Mouse (Mus musculus) hindbrain, embryonic 12.5 days (tissue): ENCODE measurements at regions not wholly inside any gene's neighbourhood (a gene's known extent, or its start where the extent isn't known, plus 50 kb on each side); places are given as distances from the start of the nearest gene placed in this dataset.

Source experiments
- ATAC-seq: fragments of 200-750 bp; cut with Nextera tagmentation; 2 replicates; pipeline ENCODE4 v1.8.0; 2017; ENCODE audit warnings: moderate TSS enrichment; ENCODE audit not compliant: low FRiP score
- H3K27ac ChIP-seq: fragments of 300-500 bp; sonication (generic); 2 replicates; pipeline ENCODE4 v1.5.1; 2016; ENCODE audit warnings: mild to moderate bottlenecking
- H3K27me3 ChIP-seq: fragments of 300-500 bp; sonication (generic); 2 replicates; pipeline ENCODE4 v1.6.1; 2016; ENCODE audit warnings: mild to moderate bottlenecking
- H3K36me3 ChIP-seq: fragments of 300-500 bp; sonication (generic); 2 replicates; pipeline ENCODE4 v1.6.1; 2016; ENCODE audit warnings: mild to moderate bottlenecking
- H3K4me1 ChIP-seq: fragments of 300-500 bp; sonication (generic); 2 replicates; pipeline ENCODE4 v1.6.1; 2016
- H3K4me2 ChIP-seq: fragments of 300-500 bp; sonication (generic); replicated peaks from 2 replicates; pipeline ENCODE4 v1.6.1; 2016; ENCODE audit warnings: mild to moderate bottlenecking
- H3K4me3 ChIP-seq: fragments of 300-500 bp; sonication (generic); 2 replicates; pipeline ENCODE4 v1.5.1; 2016; ENCODE audit warnings: mild to moderate bottlenecking
- H3K9ac ChIP-seq: fragments of 300-500 bp; sonication (generic); 2 replicates; pipeline ENCODE4 v1.6.1; 2016; ENCODE audit warnings: mild to moderate bottlenecking, moderate library complexity
- H3K9me3 ChIP-seq: fragments of 300-500 bp; sonication (generic); replicated peaks from 2 replicates; pipeline ENCODE4 v1.6.1; 2016; ENCODE audit warnings: mild to moderate bottlenecking
- WGBS: fragments of 180-500 bp; shearing (Covaris S2); methylation state at CpG from one replicate; pipeline ENCODE4 v1.1.7; 2016; 5-methylcytosine and 5-hydroxymethylcytosine counted together

GRCm38 (mm10) chr6:31184554-31184953 is 214.0 kb upstream of the Mkln1 start:
- H3K27me3 ChIP-seq: no peaks in the 10 kb centered on the region
- no peak overlapping the region for H3K4me2 ChIP-seq
- H3K9ac ChIP-seq: no peak overlapping the region
- WGBS: 85% methylated on average over 7 of the region's 7 CpGs
- H3K4me1 ChIP-seq: no peaks in the 10 kb centered on the region
- H3K9me3 ChIP-seq: no peaks in the 10 kb centered on the region
- no peak overlapping the region for H3K27ac ChIP-seq
- no peak overlapping the region for H3K4me3 ChIP-seq
- H3K36me3 ChIP-seq: no peaks in the 10 kb centered on the region
- ATAC-seq: no peak

- WGBS: 82% methylated on average over 2 of the region's 2 CpGs
- ATAC-seq: no peak
- Histone ChIP-seq H3K4me3 (no peak overlapping the region), H3K27me3 (no peaks in the 10 kb centered on the region), H3K4me2 (no peak overlapping the region), H3K27ac (no peak overlapping the region), H3K9ac (no peak overlapping the region), H3K9me3 (no peaks in the 10 kb centered on the region), H3K36me3 (no peaks in the 10 kb centered on the region), H3K4me1 (no peaks in the 10 kb centered on the region)
Measured at GRCm38 (mm10) chr6:31185151-31185550, 213.4 kb upstream of the Mkln1 start.

- no peak overlapping the region for H3K9ac ChIP-seq
- H3K9me3 ChIP-seq: no peaks in the 10 kb centered on the region
- H3K4me3 ChIP-seq: no peak overlapping the region
- no peak overlapping the region for H3K27ac ChIP-seq
- no peaks in the 10 kb centered on the region for H3K36me3 ChIP-seq
- ATAC-seq: no peak
- H3K4me1 ChIP-seq: no peaks in the 10 kb centered on the region
- WGBS: 87% methylated on average over 1 of the region's 1 CpGs
- H3K4me2 ChIP-seq: no peak overlapping the region
- no peaks in the 10 kb centered on the region for H3K27me3 ChIP-seq
Measured at GRCm38 (mm10) chr6:31188066-31188465, 210.5 kb upstream of the Mkln1 start.

- Histone ChIP-seq H3K4me3 (no peak overlapping the region), H3K36me3 (no peaks in the 10 kb centered on the region), H3K27me3 (no peaks in the 10 kb centered on the region), H3K4me1 (no peaks in the 10 kb centered on the region), H3K4me2 (no peak overlapping the region), H3K9ac (no peak overlapping the region), H3K9me3 (no peaks in the 10 kb centered on the region), H3K27ac (no peak overlapping the region)
- 56% methylated on average over 7 of the region's 7 CpGs for WGBS
- no peak for ATAC-seq
Measured at GRCm38 (mm10) chr6:31189060-31189459, 209.5 kb upstream of the Mkln1 start.

GRCm38 (mm10) chr6:31190070-31190469 is 208.5 kb upstream of the Mkln1 start:
- H3K4me1 ChIP-seq: no peaks in the 10 kb centered on the region
- 86% methylated on average over 5 of the region's 5 CpGs for WGBS
- no peaks in the 10 kb centered on the region for H3K36me3 ChIP-seq
- H3K9me3 ChIP-seq: no peaks in the 10 kb centered on the region
- H3K27me3 ChIP-seq: no peaks in the 10 kb centered on the region
- H3K4me3 ChIP-seq: no peak overlapping the region
- H3K4me2 ChIP-seq: no peak overlapping the region
- H3K9ac ChIP-seq: no peak overlapping the region
- H3K27ac ChIP-seq: no peak overlapping the region
- no peak for ATAC-seq

- no peak overlapping the region for H3K27ac ChIP-seq
- no peak overlapping the region for H3K4me3 ChIP-seq
- H3K4me2 ChIP-seq: no peak overlapping the region
- ATAC-seq: no peak
- WGBS: 53% methylated on average over 5 of the region's 5 CpGs
- no peak overlapping the region for H3K9ac ChIP-seq
- H3K4me1 ChIP-seq: no peaks in the 10 kb centered on the region
- no peaks in the 10 kb centered on the region for H3K9me3 ChIP-seq
- no peaks in the 10 kb centered on the region for H3K27me3 ChIP-seq
- H3K36me3 ChIP-seq: no peaks in the 10 kb centered on the region
Measured at GRCm38 (mm10) chr6:31190628-31191373, 207.7 kb upstream of the Mkln1 start.

- H3K36me3 ChIP-seq: no peaks in the 10 kb centered on the region
- H3K4me1 ChIP-seq: no peaks in the 10 kb centered on the region
- H3K9ac ChIP-seq: no peak overlapping the region
- H3K4me3 ChIP-seq: no peak overlapping the region
- ATAC-seq: no peak
- no peaks in the 10 kb centered on the region for H3K27me3 ChIP-seq
- WGBS: 89% methylated on average over 14 of the region's 14 CpGs
- no peak overlapping the region for H3K27ac ChIP-seq
- no peak overlapping the region for H3K4me2 ChIP-seq
- H3K9me3 ChIP-seq: no peaks in the 10 kb centered on the region
Measured at GRCm38 (mm10) chr6:31191577-31191976, 207.0 kb upstream of the Mkln1 start.

GRCm38 (mm10) chr6:31192197-31192596 is 206.3 kb upstream of the Mkln1 start:
- no peaks in the 10 kb centered on the region for H3K4me1 ChIP-seq
- H3K9me3 ChIP-seq: no peaks in the 10 kb centered on the region
- ATAC-seq: no peak
- 79% methylated on average over 4 of the region's 4 CpGs for WGBS
- no peaks in the 10 kb centered on the region for H3K27me3 ChIP-seq
- no peak overlapping the region for H3K4me3 ChIP-seq
- H3K27ac ChIP-seq: no peak overlapping the region
- H3K9ac ChIP-seq: no peak overlapping the region
- no peaks in the 10 kb centered on the region for H3K36me3 ChIP-seq
- H3K4me2 ChIP-seq: no peak overlapping the region

GRCm38 (mm10) chr6:31193202-31193601 is 205.3 kb upstream of the Mkln1 start:
- no peak overlapping the region for H3K4me2 ChIP-seq
- 90% methylated on average over 5 of the region's 5 CpGs for WGBS
- H3K27ac ChIP-seq: no peak overlapping the region
- no peaks in the 10 kb centered on the region for H3K9me3 ChIP-seq
- no peak overlapping the region for H3K9ac ChIP-seq
- no peaks in the 10 kb centered on the region for H3K4me1 ChIP-seq
- no peaks in the 10 kb centered on the region for H3K27me3 ChIP-seq
- no peak for ATAC-seq
- H3K36me3 ChIP-seq: no peaks in the 10 kb centered on the region
- no peak overlapping the region for H3K4me3 ChIP-seq

GRCm38 (mm10) chr6:31197631-31198338 is 200.8 kb upstream of the Mkln1 start:
- Histone ChIP-seq H3K4me3 (no peak overlapping the region), H3K9ac (no peak overlapping the region), H3K36me3 (no peaks in the 10 kb centered on the region), H3K27me3 (no peaks in the 10 kb centered on the region), H3K27ac (no peak overlapping the region), H3K9me3 (no peaks in the 10 kb centered on the region), H3K4me1 (no peaks in the 10 kb centered on the region), H3K4me2 (no peak overlapping the region)
- no peak for ATAC-seq
- 67% methylated on average over 4 of the region's 4 CpGs for WGBS

- Histone ChIP-seq H3K27ac (no peak overlapping the region), H3K4me2 (no peak overlapping the region), H3K27me3 (no peaks in the 10 kb centered on the region), H3K9ac (no peak overlapping the region), H3K4me1 (no peaks in the 10 kb centered on the region), H3K9me3 (no peaks in the 10 kb centered on the region), H3K4me3 (no peak overlapping the region), H3K36me3 (no peaks in the 10 kb centered on the region)
- 79% methylated on average over 8 of the region's 8 CpGs for WGBS
- no peak for ATAC-seq
Measured at GRCm38 (mm10) chr6:31198340-31198739, 200.2 kb upstream of the Mkln1 start.

GRCm38 (mm10) chr6:31200705-31201104 is 197.8 kb upstream of the Mkln1 start:
- Histone ChIP-seq H3K36me3 (no peaks in the 10 kb centered on the region), H3K27ac (no peak overlapping the region), H3K4me3 (no peak overlapping the region), H3K4me1 (no peaks in the 10 kb centered on the region), H3K9ac (no peak overlapping the region), H3K9me3 (no peaks in the 10 kb centered on the region), H3K4me2 (no peak overlapping the region), H3K27me3 (no peaks in the 10 kb centered on the region; the same call in 1 of the 2 replicates)
- ATAC-seq: no peak
- WGBS: 86% methylated on average over 3 of the region's 3 CpGs
